Mouse (Mus musculus): ENCODE data around the gene Stox2. TPM values are rescaled to one million over a fixed set of nuclear protein-coding genes. Genes with fewer than 3 reads are reported as not detected.

Gene Stox2
- polyA plus RNA-seq, 1 experiment from 2014 or later: 0.54 TPM

DNA sequence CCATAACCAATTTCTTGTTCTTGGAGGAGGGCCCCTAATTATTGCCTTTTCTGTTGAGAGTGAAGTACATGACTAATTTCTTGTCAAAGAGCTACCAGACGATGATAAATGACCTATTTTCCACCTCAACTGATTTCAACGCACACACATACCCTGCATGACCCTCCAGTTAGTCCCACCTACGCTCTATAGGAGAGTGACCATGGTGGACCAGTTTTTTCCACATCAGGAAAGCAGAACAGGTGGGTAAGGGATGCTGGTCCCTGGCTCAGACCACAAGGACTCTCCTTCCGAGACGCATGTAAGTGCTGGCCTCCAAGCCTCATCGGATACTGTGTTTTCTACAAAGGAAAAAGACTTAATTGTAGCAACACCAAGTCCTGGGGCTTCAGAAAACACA lies 65.4 kb downstream of the Stox2 start:
- WGBS (ENCODE audit: insufficient replicate concordance): 79% methylated on average over 6 of the region's 6 CpGs
- no peak overlapping the region for H3K27ac ChIP-seq (ENCODE audit: low read depth)

DNA sequence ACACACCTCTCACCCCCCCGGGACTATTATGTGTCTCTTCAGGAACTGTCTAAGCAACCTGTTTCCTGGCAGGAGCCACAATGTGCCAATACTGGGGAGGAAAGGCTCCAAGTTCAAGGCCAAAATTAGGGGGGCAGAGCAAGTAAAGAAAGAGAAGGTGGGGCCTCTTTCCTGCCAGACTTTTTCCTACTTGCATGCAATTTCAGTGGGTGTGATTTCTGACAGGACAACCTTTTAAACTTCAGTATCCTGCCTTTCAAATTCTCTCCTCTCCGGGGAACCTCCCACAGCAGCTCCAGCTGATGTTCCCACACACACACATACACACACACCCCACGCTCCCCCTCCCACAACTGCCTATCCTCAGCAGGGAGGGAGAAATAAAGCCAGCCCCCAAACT lies 66.1 kb downstream of the Stox2 start:
- DNase-seq (no peak), ATAC-seq (no peak)
- TF ChIP-seq EP300 (IDR thresholded peaks at IDR 0.05; ENCODE audit: low read depth) (peak; percentile 56), CTCF (IDR thresholded peaks at IDR 0.05; ENCODE audit: low read depth) (no peak)
- H3K36me3 ChIP-seq (replicated peaks; ENCODE audit: insufficient read depth, low read length): no peaks in the 10 kb centered on the region
- no peak overlapping the region for H3K9ac ChIP-seq (replicated peaks)
- no peaks in the 10 kb centered on the region for H3K4me1 ChIP-seq (ENCODE audit: insufficient read depth)
- H3K27ac ChIP-seq (ENCODE audit: low read depth): no peak overlapping the region; the same call in 1 of the 2 replicates
- H3K4me2 ChIP-seq (ENCODE audit: low read depth, low read length): no peak overlapping the region
- no peaks in the 10 kb centered on the region for H3K9me3 ChIP-seq (ENCODE audit: low read length)
- H3K27me3 ChIP-seq (ENCODE audit: insufficient read depth, low read length): no peaks in the 10 kb centered on the region
- 29% methylated on average over 3 of the region's 3 CpGs for WGBS (ENCODE audit: insufficient replicate concordance)
- no peak overlapping the region for H3K4me3 ChIP-seq (ENCODE audit: low read depth, low read length)

More for the DNA sequence above, 65.4 kb downstream of the Stox2 start:
- no peak for TF ChIP-seq CTCF (IDR thresholded peaks at IDR 0.05; ENCODE audit: low read depth)
- TF ChIP-seq EP300 (IDR thresholded peaks at IDR 0.05; ENCODE audit: low read depth): no peak
- Histone ChIP-seq H3K9ac (replicated peaks) (no peak overlapping the region), H3K27me3 (ENCODE audit: insufficient read depth, low read length) (no peaks in the 10 kb centered on the region), H3K4me1 (ENCODE audit: insufficient read depth) (no peaks in the 10 kb centered on the region), H3K36me3 (replicated peaks; ENCODE audit: insufficient read depth, low read length) (no peaks in the 10 kb centered on the region), H3K4me2 (ENCODE audit: low read depth, low read length) (no peak overlapping the region), H3K9me3 (ENCODE audit: low read length) (no peaks in the 10 kb centered on the region), H3K4me3 (ENCODE audit: low read depth, low read length) (no peak overlapping the region)
- DNase-seq: no peak
- no peak for ATAC-seq

DNA sequence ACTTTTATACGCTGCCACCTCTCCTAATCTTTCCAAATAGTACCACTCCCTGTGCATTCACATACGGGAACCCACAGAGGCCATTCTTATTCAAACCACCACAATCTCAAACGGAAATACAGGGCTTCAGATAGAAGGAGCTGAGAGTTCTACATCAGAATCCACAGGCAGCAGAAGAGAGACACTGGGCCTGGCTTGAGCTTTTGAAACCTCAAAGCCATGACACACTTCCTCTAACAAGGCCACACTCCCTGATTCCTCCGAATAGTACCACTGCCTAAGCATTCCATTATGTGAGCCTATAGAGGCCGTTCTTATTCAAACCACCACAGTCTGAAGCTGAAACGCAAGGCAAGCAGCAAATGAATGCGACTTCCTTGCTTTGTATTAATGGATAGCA lies 69.5 kb downstream of the Stox2 start:
- H3K4me2 ChIP-seq (ENCODE audit: low read depth, low read length): no peak overlapping the region
- no peak overlapping the region for H3K27ac ChIP-seq (ENCODE audit: low read depth)
- 69% methylated on average over 7 of the region's 7 CpGs for WGBS (ENCODE audit: insufficient replicate concordance)
- no peak for ATAC-seq
- no peak overlapping the region for H3K9ac ChIP-seq (replicated peaks)
- H3K36me3 ChIP-seq (replicated peaks; ENCODE audit: insufficient read depth, low read length): no peaks in the 10 kb centered on the region
- no peak overlapping the region for H3K4me3 ChIP-seq (ENCODE audit: low read depth, low read length)
- no peaks in the 10 kb centered on the region for H3K27me3 ChIP-seq (ENCODE audit: insufficient read depth, low read length)
- no peaks in the 10 kb centered on the region for H3K4me1 ChIP-seq (ENCODE audit: insufficient read depth)
- TF ChIP-seq CTCF (IDR thresholded peaks at IDR 0.05; ENCODE audit: low read depth) (no peak), EP300 (IDR thresholded peaks at IDR 0.05; ENCODE audit: low read depth) (no peak)
- DNase-seq: no peak
- H3K9me3 ChIP-seq (ENCODE audit: low read length): no peaks in the 10 kb centered on the region

DNA sequence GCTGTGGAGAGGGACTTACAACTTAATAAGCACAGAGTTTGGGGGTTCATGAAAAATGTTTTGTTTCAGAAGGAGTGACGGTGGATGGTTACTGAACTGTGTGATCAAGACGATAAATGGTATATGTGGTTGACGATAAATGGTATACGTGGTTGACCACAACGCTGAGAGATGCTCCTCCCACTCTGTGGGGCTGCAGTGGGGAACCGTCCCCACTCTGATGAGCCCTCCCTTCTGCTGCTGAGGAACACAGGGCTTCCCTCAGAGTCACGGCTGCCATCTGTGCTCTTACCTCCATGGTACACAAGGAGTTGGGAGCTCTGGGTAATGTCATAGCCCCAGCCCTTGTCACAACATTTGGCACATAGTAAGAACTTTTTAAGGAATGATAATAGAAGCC lies 72.4 kb downstream of the Stox2 start:
- ATAC-seq (no peak), DNase-seq (no peak)
- no peaks in the 10 kb centered on the region for H3K4me1 ChIP-seq (ENCODE audit: insufficient read depth)
- no peaks in the 10 kb centered on the region for H3K36me3 ChIP-seq (replicated peaks; ENCODE audit: insufficient read depth, low read length)
- no peak overlapping the region for H3K4me3 ChIP-seq (ENCODE audit: low read depth, low read length)
- no peaks in the 10 kb centered on the region for H3K9me3 ChIP-seq (ENCODE audit: low read length)
- no peak for TF ChIP-seq CTCF (IDR thresholded peaks at IDR 0.05; ENCODE audit: low read depth)
- no peak for TF ChIP-seq EP300 (IDR thresholded peaks at IDR 0.05; ENCODE audit: low read depth)
- no peak overlapping the region for H3K9ac ChIP-seq (replicated peaks)
- H3K4me2 ChIP-seq (ENCODE audit: low read depth, low read length): no peak overlapping the region
- no peaks in the 10 kb centered on the region for H3K27me3 ChIP-seq (ENCODE audit: insufficient read depth, low read length)
- H3K27ac ChIP-seq (ENCODE audit: low read depth): no peak overlapping the region
- 45% methylated on average over 7 of the region's 7 CpGs for whole genome bisulfite sequencing (ENCODE audit: insufficient replicate concordance)

DNA sequence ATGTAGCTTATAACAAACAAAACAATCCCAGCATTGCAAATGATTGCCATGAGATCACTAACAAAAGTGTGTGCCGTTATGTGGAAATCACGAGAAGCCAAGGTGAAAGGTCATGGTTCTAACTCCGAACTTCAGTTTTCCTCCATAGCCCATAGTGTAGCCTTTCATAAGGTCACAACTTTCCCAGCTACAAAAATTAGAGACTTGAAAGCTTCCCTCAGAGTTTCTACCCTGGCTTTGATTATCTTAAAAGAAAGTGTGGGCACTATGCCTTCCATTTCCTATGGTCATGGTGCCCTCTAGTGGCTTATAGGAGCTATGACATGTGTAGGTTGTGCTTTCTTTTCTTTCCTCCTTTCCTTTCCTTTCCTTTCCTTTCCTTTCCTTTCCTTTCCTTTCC lies 74.6 kb downstream of the Stox2 start:
- TF ChIP-seq EP300 (IDR thresholded peaks at IDR 0.05; ENCODE audit: low read depth) (no peak), CTCF (IDR thresholded peaks at IDR 0.05; ENCODE audit: low read depth) (peak; percentile 87)
- Histone ChIP-seq H3K36me3 (replicated peaks; ENCODE audit: insufficient read depth, low read length) (no peaks in the 10 kb centered on the region), H3K9ac (replicated peaks) (no peak overlapping the region), H3K4me2 (ENCODE audit: low read depth, low read length) (peak overlapping the region; percentile 20; the same call in 1 of the 2 replicates), H3K9me3 (ENCODE audit: low read length) (no peaks in the 10 kb centered on the region), H3K4me3 (ENCODE audit: low read depth, low read length) (no peak overlapping the region), H3K27ac (ENCODE audit: low read depth) (no peak overlapping the region), H3K27me3 (ENCODE audit: insufficient read depth, low read length) (no peaks in the 10 kb centered on the region), H3K4me1 (ENCODE audit: insufficient read depth) (no peaks in the 10 kb centered on the region)
- DNase-seq: no peak
- ATAC-seq: no peak
- WGBS (ENCODE audit: insufficient replicate concordance): 56% methylated on average over 3 of the region's 3 CpGs

DNA sequence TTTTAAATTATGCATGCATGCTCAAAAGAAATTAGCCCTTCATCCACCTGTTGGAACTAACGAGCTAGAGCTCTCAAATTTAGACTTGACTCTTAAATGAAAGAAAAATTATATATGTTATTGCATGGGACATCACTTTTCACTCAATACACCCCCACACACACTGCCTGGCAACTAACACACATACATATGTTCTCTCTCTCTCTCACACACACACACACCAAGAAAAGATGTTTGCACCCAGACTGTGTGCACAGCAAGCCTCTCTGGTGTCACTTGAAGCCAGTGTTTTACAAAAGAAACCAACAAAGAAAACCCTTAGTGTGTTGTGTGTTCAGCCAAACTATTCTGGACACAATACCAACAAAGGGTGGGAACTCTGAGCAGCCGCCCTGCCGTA lies 75.1 kb downstream of the Stox2 start:
- no peak overlapping the region for H3K4me2 ChIP-seq (ENCODE audit: low read depth, low read length)
- DNase-seq: no peak

More for the DNA sequence above, 75.1 kb downstream of the Stox2 start:
- Histone ChIP-seq H3K27me3 (ENCODE audit: insufficient read depth, low read length) (no peaks in the 10 kb centered on the region), H3K4me3 (ENCODE audit: low read depth, low read length) (no peak overlapping the region), H3K9ac (replicated peaks) (no peak overlapping the region), H3K36me3 (replicated peaks; ENCODE audit: insufficient read depth, low read length) (no peaks in the 10 kb centered on the region), H3K9me3 (ENCODE audit: low read length) (no peaks in the 10 kb centered on the region), H3K4me1 (ENCODE audit: insufficient read depth) (no peaks in the 10 kb centered on the region), H3K27ac (ENCODE audit: low read depth) (no peak overlapping the region)
- TF ChIP-seq EP300 (IDR thresholded peaks at IDR 0.05; ENCODE audit: low read depth): no peak
- no peak for TF ChIP-seq CTCF (IDR thresholded peaks at IDR 0.05; ENCODE audit: low read depth)
- WGBS (ENCODE audit: insufficient replicate concordance): 79% methylated on average over 3 of the region's 3 CpGs
- no peak for ATAC-seq

Measured in liver, postnatal 0 days (tissue).